Mouse (Mus musculus): Measurements from ENCODE around the gene AI413582.

Gene AI413582

GRCm38 (mm10) chr17:27518700-27519595 is 46.6 kb downstream of the AI413582 start:
- DNase-seq (ENCODE audit: low read depth, low spot score) = no peak

- DNase-seq (ENCODE audit: low read depth, low spot score) = no peak
These were observed 47.3 kb downstream of the AI413582 start for GRCm38 (mm10) chr17:27518296-27518695.

- no peak for DNase-seq (ENCODE audit: low read depth, low spot score)
These were observed 51.4 kb downstream of the AI413582 start for GRCm38 (mm10) chr17:27513916-27514762.
